Mouse (Mus musculus) brain, adult 2 months (tissue): ENCODE data around the gene Fam111a.

Experiments used
- DNase-seq: peaks from one replicate; pipeline ENCODE4 v3.0.0; 2011; ENCODE audit warnings: low read depth, low spot score

Fam111a gene

DNA sequence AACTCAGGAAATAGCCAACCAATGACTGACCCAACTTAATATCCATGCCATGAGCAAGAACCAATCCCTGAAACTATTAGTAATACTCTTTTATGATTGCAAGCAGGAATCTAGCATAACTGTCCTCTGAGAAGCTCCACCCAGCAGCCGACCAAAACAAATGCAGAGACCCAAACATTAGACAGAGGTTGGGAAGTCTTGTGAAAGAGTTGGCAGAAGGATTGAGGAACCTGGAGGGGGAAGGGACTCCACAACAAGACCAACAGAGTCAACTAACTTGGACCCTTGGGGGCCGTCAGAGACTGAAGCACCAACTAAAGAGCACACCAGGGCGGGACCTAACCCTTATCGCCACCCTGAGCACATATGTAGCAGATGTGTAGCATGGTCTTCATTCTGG is 12.7 kb downstream of the Fam111a start:
- no peak for DNase-seq

- DNase-seq: no peak
Measured at GRCm38 (mm10) chr19:12564197-12564596, 18.7 kb downstream of the Fam111a start.

DNA sequence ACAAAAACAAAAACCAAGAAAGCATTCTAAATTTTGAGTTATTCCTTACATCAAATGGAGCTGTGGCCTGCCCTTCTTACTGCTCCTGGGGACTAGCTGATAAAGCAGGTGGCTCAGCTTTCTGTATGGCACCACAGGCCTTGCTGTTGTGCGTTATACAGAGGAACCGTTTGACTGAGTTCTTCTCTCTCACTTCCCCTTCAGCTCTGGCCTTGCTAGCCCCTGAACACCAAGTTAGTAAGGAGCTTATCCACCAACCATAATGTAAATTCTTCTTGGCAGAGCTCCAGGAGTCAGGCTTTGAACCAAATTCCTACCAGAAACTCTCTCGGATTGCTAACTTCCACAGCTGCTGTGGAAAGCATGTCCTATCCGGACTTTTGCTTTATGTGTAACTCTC is 21.5 kb downstream of the Fam111a start:
- DNase-seq: no peak

DNA sequence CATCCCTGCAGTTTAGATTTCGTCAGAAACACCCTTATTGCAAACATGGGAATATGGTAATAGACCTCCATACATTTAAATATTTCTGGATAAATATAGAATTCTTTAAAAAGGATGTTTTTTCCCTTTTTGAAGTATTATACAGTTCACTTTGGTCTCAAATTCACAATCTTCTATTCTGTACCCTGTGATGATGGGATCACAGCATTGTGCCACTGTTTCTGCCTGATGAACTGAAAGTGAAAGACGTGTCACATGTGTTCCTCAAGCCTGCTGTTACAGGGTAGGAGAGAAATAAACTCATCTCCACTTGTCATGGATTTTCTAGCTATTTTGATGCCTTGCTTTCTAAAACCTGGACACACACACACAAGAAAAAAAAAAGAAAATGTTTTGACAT is 25.3 kb downstream of the Fam111a start:
- DNase-seq: peak; percentile 18

GRCm38 (mm10) chr19:12571687-12572086 is 26.1 kb downstream of the Fam111a start:
- peak; percentile 21 for DNase-seq

DNA sequence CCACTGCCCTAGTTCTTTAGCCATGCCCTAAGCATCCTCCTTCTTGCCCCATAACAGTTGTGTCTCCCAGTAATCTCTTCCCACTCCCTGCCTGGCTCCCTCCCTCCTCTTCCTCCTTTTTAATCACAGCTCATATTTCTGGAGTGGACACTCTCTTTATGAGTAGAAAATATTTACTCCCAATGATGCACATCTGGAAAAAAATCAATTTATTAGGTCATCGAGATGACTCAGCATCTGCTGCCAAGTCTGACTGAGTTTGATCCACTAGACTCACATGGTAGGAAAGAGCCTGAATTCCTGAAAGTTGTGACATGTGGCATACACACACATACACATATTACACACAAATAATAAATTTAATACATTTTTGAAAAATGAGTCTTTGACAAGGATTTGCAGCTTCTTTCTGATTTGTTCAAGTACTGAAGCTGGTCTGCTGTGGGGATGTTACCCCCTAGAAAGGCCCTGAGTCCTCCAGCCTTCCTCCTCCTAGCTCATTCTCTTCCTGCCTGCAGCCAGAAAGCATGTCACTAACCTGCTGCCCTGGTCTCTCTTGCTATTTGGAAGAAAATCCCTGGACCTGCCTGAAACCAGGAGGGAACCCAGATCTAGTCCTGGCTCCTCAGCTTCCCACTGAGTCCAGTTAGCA is 27.2 kb downstream of the Fam111a start:
- DNase-seq: no peak

DNA sequence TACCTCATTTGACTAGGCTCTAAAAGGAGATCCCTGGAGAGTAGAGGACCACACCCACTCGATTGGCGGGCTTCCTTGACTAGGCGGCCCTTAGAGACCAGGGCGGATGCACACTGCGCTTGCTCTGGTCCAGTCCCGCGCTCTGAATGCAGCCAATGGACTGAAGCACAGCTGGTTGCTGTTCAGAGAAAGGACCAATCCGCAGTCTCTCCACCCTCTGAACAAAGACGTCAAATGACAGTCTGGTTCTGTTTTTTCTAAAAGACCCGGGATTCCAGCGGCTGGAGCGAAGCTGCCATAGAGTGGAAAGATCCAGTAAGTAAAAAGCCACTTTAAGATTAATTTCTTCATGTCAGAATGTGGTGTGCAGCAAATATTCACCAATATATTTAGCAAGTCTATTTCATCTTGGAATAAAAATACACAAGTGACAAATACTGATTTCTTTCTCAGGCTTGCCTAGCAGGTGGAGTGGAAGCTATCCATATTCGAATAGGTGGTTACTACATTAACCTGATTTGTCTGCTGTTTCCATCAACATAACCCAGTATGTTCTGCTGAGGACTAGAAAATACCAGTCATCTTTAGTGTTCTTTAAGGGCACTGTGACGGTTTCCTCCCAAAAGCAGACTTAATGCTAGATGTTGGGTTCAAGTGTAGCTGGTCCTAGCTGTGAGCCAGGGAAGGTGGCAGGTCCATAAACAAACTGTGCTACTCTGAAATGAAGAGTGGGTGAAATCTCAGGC is 27.9 kb downstream of the Fam111a start:
- peak; percentile 90 for DNase-seq

DNA sequence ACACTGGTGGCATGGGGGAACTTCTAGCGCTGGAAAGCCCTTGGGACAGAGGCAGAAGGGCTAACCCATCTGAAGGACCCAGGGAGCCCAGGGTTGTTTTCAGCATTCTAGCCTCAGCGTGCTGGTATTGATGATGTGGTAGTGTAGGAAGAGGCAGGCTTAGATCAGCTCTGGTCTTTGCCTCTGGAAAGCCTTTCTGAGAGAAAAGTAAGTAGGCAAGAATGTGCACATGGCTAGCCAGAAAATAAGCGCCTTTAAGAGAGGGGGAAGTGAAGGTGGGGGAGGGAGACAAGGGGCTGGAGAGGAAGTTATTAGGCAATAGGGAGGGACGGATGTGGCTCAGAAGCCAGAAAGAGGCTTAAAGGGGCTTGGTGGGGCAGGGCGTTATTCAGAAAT is 28.5 kb downstream of the Fam111a start:
- DNase-seq: peak; percentile 26

GRCm38 (mm10) chr19:12575107-12575506 is 29.6 kb downstream of the Fam111a start:
- no peak for DNase-seq

DNA sequence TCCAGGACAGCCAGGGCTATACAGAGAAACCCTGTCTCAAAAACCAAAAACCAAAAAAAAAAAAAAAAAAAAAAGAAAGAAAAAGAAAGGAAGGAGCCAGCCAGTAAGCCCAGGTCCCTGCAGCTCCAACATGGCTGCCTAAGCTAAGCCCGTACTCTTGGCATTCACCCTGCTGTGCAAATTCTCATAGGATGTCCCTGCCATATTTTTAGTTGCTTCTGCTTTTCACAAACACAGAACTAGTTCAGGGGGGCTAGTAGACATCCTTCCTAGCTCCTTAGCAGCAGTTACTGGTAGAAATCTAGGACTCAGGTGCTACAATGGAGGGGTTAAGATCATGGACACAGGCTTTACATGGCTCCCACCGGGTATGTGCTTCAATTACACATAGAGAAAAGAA is 30.0 kb downstream of the Fam111a start:
- no peak for DNase-seq

DNA sequence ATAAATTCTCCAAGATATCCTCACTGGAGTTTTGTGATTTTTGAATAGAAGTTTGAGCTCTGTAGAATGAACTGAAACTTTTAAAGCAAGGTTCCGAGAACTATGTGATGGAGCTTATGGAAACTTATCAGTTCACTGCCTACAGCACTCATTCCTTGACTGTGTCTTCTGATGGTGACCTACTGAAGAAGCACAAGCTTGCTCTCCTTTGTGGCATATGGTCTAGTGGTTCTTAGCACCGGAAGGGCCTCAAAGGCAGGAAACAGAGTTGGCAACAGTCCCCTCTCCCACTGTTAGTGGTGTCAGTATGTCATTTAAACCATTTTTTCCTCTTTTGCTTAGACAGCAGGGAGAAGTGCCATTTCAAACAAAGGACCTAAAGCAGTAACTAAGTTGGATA is 31.1 kb downstream of the Fam111a start:
- no peak for DNase-seq

DNA sequence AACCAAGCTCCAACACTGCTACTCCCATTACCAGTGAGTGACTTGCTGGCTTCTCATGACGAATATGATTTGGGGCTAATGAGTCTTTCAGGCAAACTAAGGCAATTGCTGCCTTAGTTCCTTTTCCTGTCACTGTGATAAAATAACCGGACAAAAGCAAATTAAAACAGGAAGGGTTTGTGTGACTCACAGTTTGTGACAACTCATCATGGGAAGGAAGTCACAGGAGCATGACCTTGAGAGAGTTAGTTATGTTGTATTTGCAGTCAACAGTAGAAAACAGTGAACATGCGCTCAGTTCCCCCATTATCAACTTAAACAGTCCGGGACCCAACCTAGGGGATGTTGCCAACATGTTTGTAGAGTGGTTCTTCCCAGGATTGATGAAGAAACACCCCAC is 39.8 kb downstream of the Fam111a start:
- no peak for DNase-seq

DNA sequence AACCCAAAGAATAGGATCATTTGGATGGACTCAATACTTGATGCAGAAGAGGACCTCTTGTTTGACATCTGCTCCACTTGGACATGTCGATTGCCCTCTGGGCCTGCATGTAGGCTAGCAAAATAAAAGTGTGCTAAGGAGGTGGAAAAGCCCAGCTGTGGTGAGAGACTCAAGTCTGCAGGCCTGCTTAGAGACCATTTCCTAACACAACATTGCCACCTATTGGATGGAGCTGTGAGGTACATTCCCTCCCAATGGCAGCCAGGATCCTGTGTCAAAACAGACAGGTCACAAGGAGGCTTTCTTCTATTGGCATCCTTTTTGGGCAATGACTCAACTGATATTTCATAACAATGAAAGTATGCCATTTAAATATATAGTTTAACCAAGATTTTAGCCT is 46.4 kb downstream of the Fam111a start:
- peak; percentile 88 for DNase-seq

DNA sequence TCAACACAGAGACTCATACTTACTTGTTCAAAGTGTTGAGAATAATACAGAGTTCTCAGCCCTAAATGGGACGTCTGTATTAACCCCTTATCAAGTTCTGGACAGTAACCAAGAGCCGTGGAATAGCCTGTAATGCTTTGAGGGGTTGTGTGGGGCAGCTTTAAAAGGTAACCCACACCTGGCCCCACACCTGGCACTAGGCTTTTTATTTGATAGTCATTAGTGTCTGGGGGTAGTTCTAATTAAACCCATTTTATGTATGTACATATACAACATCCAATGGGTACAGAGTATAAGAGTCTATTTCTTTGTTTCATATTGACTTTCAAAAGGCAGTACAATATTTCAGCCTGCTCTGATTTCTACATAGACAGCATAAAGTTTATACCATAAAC is 49.6 kb downstream of the Fam111a start:
- no peak for DNase-seq

DNA sequence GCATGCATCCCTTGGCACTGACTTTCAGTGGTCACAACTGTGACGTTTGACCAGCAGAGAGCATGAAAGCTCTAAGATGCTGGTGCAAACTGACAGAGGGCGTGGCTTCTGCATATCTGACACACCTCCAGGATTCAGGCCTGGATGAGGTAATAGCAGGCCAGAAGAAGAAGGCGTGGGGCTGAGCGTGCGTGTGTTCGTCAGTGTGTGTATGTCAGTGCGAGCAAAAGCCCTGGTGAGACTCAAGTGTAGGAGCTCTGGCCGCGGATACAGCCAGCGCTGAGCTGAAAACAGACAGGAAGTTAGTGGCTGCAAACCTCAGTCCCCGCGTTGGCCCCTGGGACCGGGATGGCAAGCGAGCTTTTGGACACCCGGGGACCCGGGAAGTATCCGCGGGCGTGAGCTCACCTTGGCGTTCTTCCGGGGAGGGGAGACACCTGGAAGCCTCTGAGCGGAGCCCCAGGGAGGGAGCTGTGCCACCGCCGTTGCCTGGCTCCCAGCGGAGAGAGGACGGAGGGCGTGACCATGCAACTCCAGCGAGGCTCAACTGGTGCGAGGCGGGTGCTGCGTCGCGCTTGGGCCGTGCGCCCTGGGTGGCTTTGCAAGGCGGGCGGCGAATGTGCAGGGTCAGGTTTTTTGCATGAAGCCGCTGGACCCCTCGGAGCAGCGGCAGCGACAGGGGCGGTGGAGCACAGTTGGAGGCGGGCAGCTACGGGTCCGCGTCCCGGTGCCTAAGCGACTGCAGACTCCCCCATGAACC is 50.2 kb downstream of the Fam111a start:
- peak; percentile 95 for DNase-seq

DNA sequence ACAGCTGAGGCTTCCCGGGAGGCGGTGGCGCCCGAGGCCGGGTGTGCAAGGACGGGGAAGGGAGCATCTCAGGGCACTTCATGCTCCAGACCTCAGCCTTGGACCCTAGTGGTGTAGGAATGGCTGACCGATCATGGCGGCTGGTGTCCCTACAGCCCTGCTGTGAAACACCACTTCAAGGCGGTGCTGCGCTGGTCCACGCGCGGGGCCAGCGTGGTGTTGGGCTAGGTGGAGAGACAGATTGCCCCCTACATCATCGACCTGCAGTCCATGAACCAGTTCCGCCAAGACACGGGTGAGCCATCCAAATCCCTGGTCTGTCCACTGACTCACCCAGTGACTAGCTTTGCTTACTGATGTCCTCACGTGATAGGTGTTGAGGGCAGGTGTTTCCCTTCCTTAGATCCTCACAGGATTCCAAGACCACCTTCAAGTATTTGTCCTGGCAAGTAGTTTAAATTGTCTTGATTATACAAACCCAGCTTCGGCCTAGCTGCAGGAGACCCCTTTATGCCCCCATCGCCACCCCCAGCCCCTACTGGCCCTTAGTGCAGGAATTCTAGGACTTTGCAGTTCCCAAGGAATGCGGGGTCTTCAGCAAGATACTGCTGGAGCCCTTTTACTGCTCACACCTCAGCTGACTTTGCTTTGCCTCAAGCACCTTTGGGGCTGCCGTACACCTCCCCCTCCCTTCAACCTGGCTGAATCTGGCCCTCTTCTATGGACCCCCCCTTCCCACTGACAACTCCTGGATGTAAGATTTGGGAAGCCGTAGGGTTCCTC is 50.9 kb downstream of the Fam111a start:
- peak; percentile 57 for DNase-seq

- DNase-seq: peak; percentile 71
Measured at GRCm38 (mm10) chr19:12597073-12597405, 51.5 kb downstream of the Fam111a start.

- DNase-seq: no peak
Measured at GRCm38 (mm10) chr19:12598674-12599073, 53.1 kb downstream of the Fam111a start.

DNA sequence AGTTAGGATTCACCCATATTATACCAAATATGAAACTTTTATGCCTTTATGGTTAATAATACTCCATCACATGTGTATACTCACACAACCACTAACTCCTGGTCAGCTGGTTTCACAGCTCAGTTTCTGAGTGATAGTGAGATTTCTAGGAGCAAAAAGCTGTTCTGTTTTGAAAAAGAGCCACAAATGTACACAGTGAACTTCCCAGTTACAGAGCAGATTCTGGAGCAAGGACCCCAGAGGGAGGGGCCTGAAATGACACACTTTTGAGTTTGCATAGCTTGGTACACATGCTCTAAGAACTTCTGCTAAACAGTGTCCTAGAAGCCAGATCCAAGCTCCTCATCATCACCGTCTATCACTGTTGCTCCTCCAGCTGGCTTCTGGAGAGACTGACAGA is 54.1 kb downstream of the Fam111a start, which contains the start of gene Gm4952:
Gene Gm4952, plus strand, starts transcription at position 301 of the 400 bp plus-strand sequence.
- no peak for DNase-seq

- no peak for DNase-seq
Measured at GRCm38 (mm10) chr19:12600684-12601480, 55.3 kb downstream of the Fam111a start.

DNA sequence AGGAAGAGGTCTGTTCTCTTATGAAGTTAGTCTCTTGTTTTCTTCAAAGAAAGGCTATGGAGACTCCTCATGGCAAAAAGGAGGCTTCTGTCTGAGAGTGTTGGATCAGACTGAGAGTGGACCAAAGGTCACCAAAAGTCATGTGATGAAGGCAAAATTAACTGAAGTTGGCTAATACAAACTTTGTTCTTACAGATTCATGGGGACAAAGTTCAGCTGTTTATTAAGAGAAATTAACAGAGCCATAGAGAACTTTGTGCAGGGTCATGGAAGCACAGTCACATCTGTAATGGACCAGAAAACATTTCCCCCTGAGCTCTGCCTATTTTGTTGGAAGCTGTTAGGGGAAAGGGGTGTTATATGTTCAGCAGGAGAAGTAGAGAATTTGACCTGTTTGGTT is 62.8 kb downstream of the Fam111a start:
- DNase-seq: no peak
